ENCODE assay signal across 23 mouse cellular contexts in genomic region chr17:3527841-3528471, GRCm38 (mm10). TPM values are rescaled to one million over a fixed set of nuclear protein-coding genes. Genes with fewer than 3 reads are reported as not detected.
DNase-seq lines count a peak whose midpoint lies in the region; ATAC-seq and TF ChIP-seq lines count a peak whose summit lies in the region.
"Had no signal": no experiment of that assay in that cellular context is flagged by ENCODE, and none has a peak within 500 bp of the region (broad histone marks: within the 10 kb centered on the region; RNA-seq: fewer than 3 reads in every experiment).

No protein-coding gene starts in this region.

- no peak for DNase-seq in forebrain, embryonic 10.5 days (ENCODE audit: extremely low spot score, low spot score)
- peak; percentile 26 for DNase-seq in liver
- DNase-seq in liver, postnatal 0 days, result no peak
- no peak for DNase-seq in spleen, postnatal 4 days (ENCODE audit: low spot score in 2 of 2)
- no peak for DNase-seq in testis, postnatal 10 days (ENCODE audit: low spot score)
- no peak for DNase-seq in gastrocnemius, postnatal 25 days
- DNase-seq: adrenal gland, postnatal 14 days; cerebellum, postnatal 14 days; heart, adult 11 months; kidney, adult 18-20 months; kidney, postnatal 10 days; lung, embryonic 14.5 days; retina, postnatal 1 day; right cerebral cortex, postnatal 4 days; thymus, adult 2 months had no signal

- no peaks in the 10 kb centered on the region for H3K9me3 ChIP-seq in forebrain, embryonic 13.5 days (replicated peaks)
- H3K9me3 ChIP-seq in forebrain, embryonic 10.5 days, result no peaks in the 10 kb centered on the region
- no peaks in the 10 kb centered on the region for H3K9me3 ChIP-seq in liver, postnatal 0 days (ENCODE audit: low read length)
- H3K9me3 ChIP-seq in liver, embryonic 12.5 days (replicated peaks), result no peaks in the 10 kb centered on the region
- H3K9me3 ChIP-seq: heart, embryonic 15.5 days; hindbrain, embryonic 15.5 days; midbrain, embryonic 13.5 days had no signal

- no peak overlapping the region for H3K4me3 ChIP-seq in forebrain, embryonic 13.5 days
- no peak overlapping the region for H3K4me3 ChIP-seq in forebrain, embryonic 10.5 days
- no peak overlapping the region for H3K4me3 ChIP-seq in liver, postnatal 0 days (ENCODE audit: low read depth, low read length)
- H3K4me3 ChIP-seq in liver, embryonic 12.5 days, result no peak overlapping the region
- H3K4me3 ChIP-seq: heart, embryonic 15.5 days; hindbrain, embryonic 15.5 days; layer of hippocampus, adult 2 months; midbrain, embryonic 13.5 days had no signal

- TF ChIP-seq EP300 in liver, postnatal 0 days (IDR thresholded peaks at IDR 0.05; ENCODE audit: low read depth), result no peak

- no peak overlapping the region; the same call in 1 of the 2 replicates for H3K27ac ChIP-seq in forebrain, embryonic 13.5 days
- no peak overlapping the region for H3K27ac ChIP-seq in forebrain, embryonic 10.5 days
- no peak overlapping the region for H3K27ac ChIP-seq in liver, postnatal 0 days (ENCODE audit: low read depth)
- H3K27ac ChIP-seq in liver, embryonic 12.5 days, result peak overlapping the region; percentile 68
- H3K27ac ChIP-seq: heart, embryonic 15.5 days; hindbrain, embryonic 15.5 days; layer of hippocampus, adult 2 months; macrophage; midbrain, embryonic 13.5 days had no signal

- H3K9ac ChIP-seq in forebrain, embryonic 13.5 days, result no peak overlapping the region
- H3K9ac ChIP-seq in liver, postnatal 0 days (replicated peaks), result no peak overlapping the region
- 0 out of 2 replicates have a peak overlapping the region, but pooled peaks have one; percentile 4 for H3K9ac ChIP-seq in liver, embryonic 12.5 days
- H3K9ac ChIP-seq: heart, embryonic 15.5 days; hindbrain, embryonic 15.5 days; lung, embryonic 14.5 days; midbrain, embryonic 13.5 days had no signal

- no peaks in the 10 kb centered on the region for H3K27me3 ChIP-seq in forebrain, embryonic 13.5 days
- no peaks in the 10 kb centered on the region for H3K27me3 ChIP-seq in forebrain, embryonic 10.5 days (ENCODE audit: poor library complexity, severe bottlenecking)
- H3K27me3 ChIP-seq in liver, postnatal 0 days (ENCODE audit: insufficient read depth, low read length), result no peaks in the 10 kb centered on the region
- no peaks in the 10 kb centered on the region for H3K27me3 ChIP-seq in liver, embryonic 12.5 days (replicated peaks)
- H3K27me3 ChIP-seq: heart, embryonic 15.5 days; hindbrain, embryonic 15.5 days; midbrain, embryonic 13.5 days had no signal

- H3K36me3 ChIP-seq in forebrain, embryonic 13.5 days (ENCODE audit: poor library complexity, severe bottlenecking), result 0 out of 2 replicates have a peak, but pooled peaks cover 7% of the 10 kb centered on the region
- H3K36me3 ChIP-seq in forebrain, embryonic 10.5 days (replicated peaks), result peaks cover 12% of the 10 kb centered on the region
- H3K36me3 ChIP-seq in liver, postnatal 0 days (replicated peaks; ENCODE audit: insufficient read depth, low read length), result no peaks in the 10 kb centered on the region; the same call in none of the 2 replicates
- peaks cover 8% of the 10 kb centered on the region; the same call in 1 of the 2 replicates for H3K36me3 ChIP-seq in liver, embryonic 12.5 days
- H3K36me3 ChIP-seq: heart, embryonic 15.5 days; hindbrain, embryonic 15.5 days had no signal

- peak; percentile 67; the same call in 1 of the 2 replicates for ATAC-seq in forebrain, embryonic 13.5 days
- no peak for ATAC-seq in liver, postnatal 0 days
- ATAC-seq in liver, embryonic 12.5 days, result peak; percentile 77
- ATAC-seq: midbrain, embryonic 13.5 days had no signal

- 66% methylated on average over 6 of the region's 6 CpGs for WGBS in forebrain, embryonic 13.5 days
- WGBS in forebrain, embryonic 10.5 days, result 88% methylated on average over 6 of the region's 6 CpGs
- 67% methylated on average over 6 of the region's 6 CpGs for WGBS in liver, postnatal 0 days (ENCODE audit: insufficient replicate concordance)
- 55% methylated on average over 6 of the region's 6 CpGs for whole genome bisulfite sequencing in liver, embryonic 12.5 days (ENCODE audit: insufficient replicate concordance)

- H3K4me1 ChIP-seq in forebrain, embryonic 13.5 days, result peaks cover 10% of the 10 kb centered on the region
- H3K4me1 ChIP-seq in forebrain, embryonic 10.5 days, result no peaks in the 10 kb centered on the region
- H3K4me1 ChIP-seq in liver, postnatal 0 days (ENCODE audit: insufficient read depth), result no peaks in the 10 kb centered on the region
- peaks cover 30% of the 10 kb centered on the region for H3K4me1 ChIP-seq in liver, embryonic 12.5 days
- H3K4me1 ChIP-seq: hindbrain, embryonic 15.5 days; midbrain, embryonic 13.5 days had no signal

- TF ChIP-seq CTCF in liver, postnatal 0 days (IDR thresholded peaks at IDR 0.05; ENCODE audit: low read depth), result no peak

- H3K4me2 ChIP-seq in forebrain, embryonic 13.5 days, result no peak overlapping the region
- no peak overlapping the region for H3K4me2 ChIP-seq in liver, postnatal 0 days (ENCODE audit: low read depth, low read length)
- peak overlapping the region; percentile 31; the same call in 1 of the 2 replicates for H3K4me2 ChIP-seq in liver, embryonic 12.5 days
- H3K4me2 ChIP-seq: heart, embryonic 15.5 days; hindbrain, embryonic 15.5 days; lung, embryonic 14.5 days; midbrain, embryonic 13.5 days had no signal

RNA-seq across cellular contexts. Expression of gene Cldn20, which starts 4.4 kb away (rescaled TPM):
- 0.67 and 0.72 TPM in 2 replicates for polyA plus RNA-seq in forebrain, embryonic 13.5 days (2015; fragmentation: Nextera tagmentation; extraction: Ambion mirVana)
- not detected in 2 replicates for polyA plus RNA-seq in forebrain, embryonic 10.5 days (2016; fragmentation: Nextera tagmentation; extraction: Ambion mirVana)
- polyA plus RNA-seq in liver, postnatal 0 days (2015; fragmentation: Nextera tagmentation; extraction: Ambion mirVana), result not detected in 2 replicates
- polyA plus RNA-seq in liver, embryonic 12.5 days (2016; fragmentation: Nextera tagmentation; extraction: Ambion mirVana), result not detected in 2 replicates
- total RNA-seq in gastrocnemius, postnatal 25 days (2021), result not detected
- total RNA-seq: adrenal gland, postnatal 14 days; gastrocnemius, adult 18-20 months had no signal
- polyA plus RNA-seq: lung, embryonic 14.5 days; macrophage; midbrain, embryonic 13.5 days; thymus, adult 2 months had no signal

RNA-seq across cellular contexts. Expression of gene Tfb1m, which starts 29.6 kb away (rescaled TPM):
- 16.0 and 17.8 TPM in 2 replicates for polyA plus RNA-seq in forebrain, embryonic 13.5 days (2015; fragmentation: Nextera tagmentation; extraction: Ambion mirVana)
- polyA plus RNA-seq in forebrain, embryonic 10.5 days (2016; fragmentation: Nextera tagmentation; extraction: Ambion mirVana), result 23.5 and 27.2 TPM in 2 replicates
- 10.3 and 12.0 TPM in 2 replicates for polyA plus RNA-seq in liver, postnatal 0 days (2015; fragmentation: Nextera tagmentation; extraction: Ambion mirVana)
- 14.3 and 15.4 TPM in 2 replicates for polyA plus RNA-seq in liver, embryonic 12.5 days (2016; fragmentation: Nextera tagmentation; extraction: Ambion mirVana)
- total RNA-seq in gastrocnemius, postnatal 25 days (2021), result 1 to 10 TPM; 6.3 to 7.6 TPM
